36 mouse cellular contexts compared by ENCODE assay signal in the genomic region with DNA sequence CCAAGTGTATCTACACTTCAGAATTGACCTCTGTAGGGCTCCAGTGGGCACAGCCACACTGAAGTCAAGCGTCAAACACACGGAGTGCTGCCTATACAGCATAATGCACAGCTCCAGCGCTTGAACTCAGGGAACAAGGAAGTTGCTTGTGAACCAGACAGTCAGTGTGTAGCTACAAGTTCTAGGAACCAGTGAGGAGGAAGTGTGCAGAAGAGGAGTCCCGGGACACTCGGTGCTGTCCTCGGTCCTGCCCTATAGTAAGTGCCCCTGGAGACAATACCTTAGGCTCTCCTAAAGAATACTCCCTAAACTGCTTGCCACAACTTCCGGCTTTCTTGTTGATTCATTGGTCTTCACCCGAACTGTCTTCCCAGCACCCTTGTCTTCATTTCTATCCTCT. TPM values are rescaled to one million over a fixed set of nuclear protein-coding genes. Genes with fewer than 3 reads are reported as not detected.
DNase-seq lines count a peak whose midpoint lies in the region; ATAC-seq and TF ChIP-seq lines count a peak whose summit lies in the region.
"Had no signal": no experiment of that assay in that cellular context is flagged by ENCODE, and none has a peak within 500 bp of the region (broad histone marks: within the 10 kb centered on the region; RNA-seq: fewer than 3 reads in every experiment).

No protein-coding gene starts in this region.

- no peak for ATAC-seq in lung, embryonic 14.5 days (ENCODE audit: insufficient read depth)
- peak; percentile 77 for ATAC-seq in megakaryocyte progenitor cell, adult 5-6 weeks (replicated peaks; ENCODE audit: poor library complexity)
- ATAC-seq: activated CD4-positive, CD25-positive, alpha-beta regulatory T cell, adult 4 months; forebrain, postnatal 0 days; hindbrain, postnatal 0 days; intestine, embryonic 15.5 days; liver, embryonic 12.5 days; liver, postnatal 0 days; midbrain, embryonic 16.5 days had no signal

- H3K27ac ChIP-seq in lung, embryonic 14.5 days (ENCODE audit: low read depth): no peak overlapping the region
- H3K27ac ChIP-seq: embryonic facial prominence, embryonic 15.5 days; forebrain, embryonic 12.5 days; hindbrain, embryonic 12.5 days; hindbrain, postnatal 0 days; intestine, embryonic 15.5 days; liver, embryonic 12.5 days; macrophage; neural tube, embryonic 13.5 days had no signal

- no peaks in the 10 kb centered on the region for H3K9me3 ChIP-seq in lung, embryonic 14.5 days (ENCODE audit: low read depth, low read length)
- H3K9me3 ChIP-seq: embryonic facial prominence, embryonic 15.5 days; forebrain, embryonic 12.5 days; G1E; hindbrain, embryonic 12.5 days; intestine, embryonic 15.5 days; liver, embryonic 12.5 days; neural tube, embryonic 13.5 days had no signal

- WGBS in lung, embryonic 14.5 days: 40% methylated on average over 8 of the region's 8 CpGs

- no peak overlapping the region for H3K4me3 ChIP-seq in lung, embryonic 14.5 days (ENCODE audit: low read depth, low read length)
- H3K4me3 ChIP-seq: embryonic facial prominence, embryonic 15.5 days; forebrain, embryonic 12.5 days; hindbrain, embryonic 12.5 days; intestine, embryonic 15.5 days; liver, embryonic 12.5 days; neural tube, embryonic 13.5 days had no signal

- no peaks in the 10 kb centered on the region for H3K4me1 ChIP-seq in lung, embryonic 14.5 days (ENCODE audit: insufficient read depth)
- H3K4me1 ChIP-seq: embryonic facial prominence, embryonic 15.5 days; forebrain, embryonic 12.5 days; hindbrain, embryonic 12.5 days; intestine, embryonic 15.5 days; liver, embryonic 12.5 days; neural tube, embryonic 13.5 days had no signal

- H3K9ac ChIP-seq in lung, embryonic 14.5 days: no peak overlapping the region
- H3K9ac ChIP-seq: embryonic facial prominence, embryonic 15.5 days; forebrain, embryonic 12.5 days; forebrain, postnatal 0 days; hindbrain, embryonic 12.5 days; intestine, embryonic 15.5 days; liver, embryonic 12.5 days; liver, postnatal 0 days; neural tube, embryonic 13.5 days had no signal

- no peaks in the 10 kb centered on the region for H3K27me3 ChIP-seq in lung, embryonic 14.5 days (ENCODE audit: insufficient read depth, low read length)
- H3K27me3 ChIP-seq: forebrain, embryonic 12.5 days; intestine, embryonic 15.5 days had no signal

- peak; percentile 13 for DNase-seq in lung, embryonic 14.5 days
- no peak for DNase-seq in lung, adult 18-20 months
- DNase-seq in R1 (ENCODE audit: low read depth, low spot score): peak; percentile 22
- no peak for DNase-seq in thymus, adult 18-20 months
- no peak for DNase-seq in right cerebral cortex, postnatal 36 days (ENCODE audit: low spot score in 2 of 2)
- DNase-seq in layer of hippocampus, postnatal 25 days (ENCODE audit: extremely low spot score in 1 of 2, low spot score in 1 of 2): no peak
- DNase-seq: adrenal gland, adult 2 months; adrenal gland, postnatal 36 days; cerebellum, adult 18-20 months; cerebellum, postnatal 25 days; embryo, embryonic 11 days; forebrain, postnatal 0 days; gastrocnemius, postnatal 10 days; heart, adult 11 months; heart, postnatal 36 days; kidney, adult 2 months; kidney, postnatal 10 days; layer of hippocampus, adult 9-11 months; liver, postnatal 0 days; lung, postnatal 10 days; right cerebral cortex, postnatal 14 days; thymus, postnatal 25 days had no signal

- no peak overlapping the region for H3K4me2 ChIP-seq in lung, embryonic 14.5 days
- H3K4me2 ChIP-seq: embryonic facial prominence, embryonic 15.5 days; forebrain, embryonic 12.5 days; heart, embryonic 11.5 days; hindbrain, embryonic 12.5 days; intestine, embryonic 15.5 days; liver, embryonic 12.5 days; midbrain, embryonic 11.5 days; neural tube, embryonic 13.5 days had no signal

- no peak for TF ChIP-seq CTCF in lung, embryonic 14.5 days (IDR thresholded peaks at IDR 0.05; ENCODE audit: low read depth)

- no peaks in the 10 kb centered on the region for H3K36me3 ChIP-seq in lung, embryonic 14.5 days (ENCODE audit: insufficient read depth)
- H3K36me3 ChIP-seq: embryonic facial prominence, embryonic 15.5 days; forebrain, embryonic 12.5 days; G1E; hindbrain, embryonic 12.5 days; intestine, embryonic 15.5 days; liver, embryonic 12.5 days; neural tube, embryonic 13.5 days had no signal

RNA-seq across cellular contexts. Expression of gene Tubgcp3, which starts 30.2 kb away (rescaled TPM):
- polyA plus RNA-seq in lung, embryonic 14.5 days (2014; fragmentation: Nextera tagmentation; extraction: Ambion mirVana): 57.2 and 59.3 TPM in 2 replicates
- 46.9 and 56.7 TPM in 2 replicates for total RNA-seq in megakaryocyte progenitor cell, adult 5-6 weeks (2015)
- total RNA-seq in megakaryocyte progenitor cell, adult 5-6 weeks (2017): 53.9 and 54.7 TPM in 2 replicates
- total RNA-seq in layer of hippocampus, postnatal 25 days (2021): 10 to 100 TPM; 32.0 to 33.6 TPM

RNA-seq across cellular contexts. Expression of gene Atp11a, which starts 54.5 kb away (rescaled TPM):
- 23.2 and 26.7 TPM in 2 replicates for polyA plus RNA-seq in lung, embryonic 14.5 days (2014; fragmentation: Nextera tagmentation; extraction: Ambion mirVana)
- 14.5 and 17.1 TPM in 2 replicates for total RNA-seq in megakaryocyte progenitor cell, adult 5-6 weeks (2015)
- 15.9 and 16.0 TPM in 2 replicates for total RNA-seq in megakaryocyte progenitor cell, adult 5-6 weeks (2017)
- 10 to 100 TPM; 50.6 to 53.1 TPM for total RNA-seq in layer of hippocampus, postnatal 25 days (2021)
- polyA plus RNA-seq: G1E had no signal

Comparison
In these comparisons a context has a peak if more than half of its experiments do, and no peak if none do; other contexts are left out.
1. DNase-seq: peak in lung, embryonic 14.5 days (single experiment) and R1 (single experiment); none in lung, adult 18-20 months (0 of 2), thymus, adult 18-20 months (0 of 2), right cerebral cortex, postnatal 36 days (0 of 2) and layer of hippocampus, postnatal 25 days (0 of 2).